Mouse (Mus musculus) telencephalon, adult 2 months (tissue): ENCODE measurements around the gene Gpr61.
A peak's percentile ranks its signal among the peaks of the same experiment; 100 is the strongest.

ENCODE experiments used
- DNase-seq: peaks from one replicate; pipeline ENCODE4 v3.0.0-alpha.2; 2011; ENCODE audit warnings: low read depth, low spot score

Gpr61 gene

DNA sequence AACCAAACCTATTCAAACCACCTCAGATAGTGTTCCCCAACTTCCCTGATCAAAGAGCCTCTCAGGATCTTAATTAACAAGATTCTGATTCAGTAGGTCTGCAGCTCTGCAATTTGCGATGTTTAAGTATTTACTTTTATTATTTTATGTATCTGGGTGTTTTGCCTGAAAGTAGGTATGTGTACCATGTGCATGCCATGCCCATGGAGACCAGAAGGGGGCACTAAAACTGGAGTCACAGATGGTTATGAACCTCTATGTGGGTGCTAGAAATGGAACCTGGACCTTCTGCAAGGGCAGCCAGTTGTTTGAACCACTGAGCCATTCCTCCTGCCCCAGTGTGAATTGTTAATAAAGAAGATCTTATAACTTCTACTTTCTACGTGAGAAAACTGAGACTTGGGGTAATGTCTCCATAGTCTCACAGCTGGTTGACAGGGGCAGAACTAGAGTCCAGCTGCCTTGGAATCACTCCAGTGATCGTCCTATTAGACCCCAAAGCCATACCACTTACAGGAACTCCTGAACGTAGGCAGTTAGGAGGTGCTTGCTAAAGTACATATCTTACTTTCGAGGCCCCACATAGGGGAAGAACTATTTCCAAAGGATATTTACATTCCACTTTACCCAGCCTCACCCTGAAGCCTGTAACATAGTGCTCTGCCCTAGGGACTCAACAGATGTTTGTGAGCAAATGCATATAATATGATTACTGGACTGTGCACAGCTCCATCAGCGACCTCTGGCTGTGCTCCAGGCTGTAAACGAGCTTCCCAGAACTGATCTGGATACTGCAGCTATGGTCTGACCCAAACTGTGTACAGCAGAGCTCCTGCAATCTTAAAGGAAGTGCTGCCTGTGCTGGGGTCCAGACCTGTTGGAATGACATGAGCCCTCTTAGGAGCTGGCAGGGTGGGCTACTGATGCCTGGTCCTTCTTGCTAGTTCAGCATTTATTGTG, 24.4 kb upstream of the Gpr61 start:
- no peak for DNase-seq

DNA sequence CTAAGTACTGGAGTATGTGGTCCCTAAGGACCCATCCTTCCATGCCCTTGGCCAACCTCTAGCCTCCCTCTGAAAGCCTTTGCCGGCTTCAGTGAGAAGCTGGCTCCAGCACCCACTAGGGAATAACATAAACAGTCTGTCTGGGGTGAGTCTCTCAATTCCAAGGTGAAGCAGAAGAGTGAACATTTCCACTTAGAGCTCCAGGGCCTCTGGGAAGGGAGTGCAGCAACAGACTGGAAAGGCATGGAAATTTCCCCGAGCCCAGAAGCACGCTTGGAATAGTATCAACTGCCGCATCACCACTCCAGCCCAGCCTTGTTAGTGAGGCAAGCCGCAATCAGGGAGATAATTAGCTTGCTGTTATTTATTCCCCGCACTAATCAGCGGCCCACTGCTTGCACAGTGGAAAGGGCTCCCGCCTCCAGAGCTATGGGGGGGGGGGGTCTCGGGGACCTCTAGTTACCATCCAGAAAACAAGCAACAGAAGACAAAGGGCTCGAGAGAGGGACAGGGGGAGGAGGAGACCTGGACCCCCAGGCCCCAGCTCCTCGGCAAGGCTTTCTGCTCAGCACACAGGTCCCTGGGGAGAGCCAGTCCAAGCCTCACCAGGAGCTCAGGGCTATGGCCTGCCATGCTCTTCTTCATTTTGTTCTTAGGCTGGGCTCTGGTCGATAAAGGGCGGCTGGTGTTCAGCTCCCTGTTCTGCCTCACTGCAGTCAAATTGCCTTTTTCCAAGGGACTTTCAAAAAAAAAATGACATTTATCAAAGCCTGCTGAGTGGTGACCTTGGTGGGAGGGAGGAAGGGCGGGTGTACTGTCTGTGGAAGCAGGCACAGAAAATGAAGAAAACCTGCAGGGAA, 20.2 kb upstream of the Gpr61 start:
- DNase-seq, result peak; percentile 89

DNA sequence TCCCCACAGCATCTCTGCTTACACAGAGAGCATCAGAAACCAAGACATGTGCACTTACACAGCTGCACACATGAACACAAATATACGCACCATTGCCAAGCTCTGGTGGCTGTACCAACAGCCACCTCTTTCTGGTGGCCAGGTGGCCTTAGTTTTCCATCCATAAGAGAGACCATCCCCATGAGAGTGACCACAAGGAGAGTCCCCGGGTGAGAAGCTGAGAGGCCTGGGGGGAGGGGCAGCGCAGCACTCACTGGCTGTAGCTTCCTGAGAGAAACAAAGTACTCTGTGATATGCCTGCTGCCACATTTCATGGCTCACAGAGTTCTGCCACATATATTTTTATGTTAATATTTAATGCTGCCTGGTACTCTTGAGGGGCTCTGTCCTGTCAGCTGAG, 14.5 kb upstream of the Gpr61 start:
- no peak for DNase-seq

DNA sequence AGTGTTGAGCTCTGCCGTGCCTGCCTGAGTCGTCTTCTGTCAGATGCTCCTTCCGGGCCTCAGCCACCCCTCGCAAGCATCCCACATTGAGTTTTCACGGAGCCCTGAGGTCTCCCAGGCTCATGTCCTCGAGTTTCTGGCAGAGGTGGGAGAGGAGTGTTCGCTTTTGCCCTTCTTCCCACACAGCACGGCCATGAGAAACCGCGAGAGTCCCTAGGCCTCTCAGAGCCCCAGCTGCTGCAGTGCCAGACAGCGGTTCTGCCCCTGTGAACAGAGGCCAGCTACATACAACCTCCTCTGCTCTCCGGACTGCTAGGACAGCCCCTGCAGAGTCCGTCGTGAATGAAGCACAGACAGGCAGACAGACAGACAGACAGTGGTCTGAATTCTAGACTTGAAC, 12.8 kb upstream of the Gpr61 start:
- no peak for DNase-seq

DNA sequence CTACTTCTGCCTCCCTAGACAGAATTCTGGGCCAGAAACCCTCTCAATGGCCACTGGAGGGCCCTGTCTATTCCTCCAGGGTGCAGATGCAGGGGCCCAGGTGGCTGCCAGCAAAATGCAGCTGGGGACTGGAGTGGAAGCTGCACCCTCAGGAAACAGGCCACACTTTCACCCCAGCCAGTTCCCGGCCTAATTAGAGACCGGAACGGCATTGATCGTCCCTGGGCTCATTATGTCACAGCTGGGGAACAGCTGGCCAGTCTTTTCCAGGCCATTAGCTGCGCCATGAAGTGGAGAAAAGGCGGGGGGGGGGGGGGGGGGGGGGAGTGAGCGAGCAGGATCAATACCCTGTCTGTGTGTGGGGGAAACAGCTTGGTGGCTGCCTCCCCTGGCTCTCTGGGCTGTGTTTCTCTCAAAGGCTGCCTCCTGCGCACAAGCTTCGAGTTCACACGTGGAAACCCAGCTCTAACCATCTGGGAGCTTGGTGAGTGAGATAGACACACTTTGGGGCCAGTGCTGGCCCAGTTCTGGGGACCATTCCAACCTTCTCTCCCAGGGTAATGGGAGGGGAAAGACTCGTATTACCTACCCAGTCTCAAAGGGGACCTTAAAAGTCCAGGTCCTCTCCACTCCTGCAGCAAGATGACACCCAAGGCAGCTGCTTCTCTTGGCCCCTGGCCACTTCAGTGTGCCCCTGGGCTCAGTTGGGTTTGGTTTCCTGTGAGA, 12.0 kb upstream of the Gpr61 start:
- no peak for DNase-seq

DNA sequence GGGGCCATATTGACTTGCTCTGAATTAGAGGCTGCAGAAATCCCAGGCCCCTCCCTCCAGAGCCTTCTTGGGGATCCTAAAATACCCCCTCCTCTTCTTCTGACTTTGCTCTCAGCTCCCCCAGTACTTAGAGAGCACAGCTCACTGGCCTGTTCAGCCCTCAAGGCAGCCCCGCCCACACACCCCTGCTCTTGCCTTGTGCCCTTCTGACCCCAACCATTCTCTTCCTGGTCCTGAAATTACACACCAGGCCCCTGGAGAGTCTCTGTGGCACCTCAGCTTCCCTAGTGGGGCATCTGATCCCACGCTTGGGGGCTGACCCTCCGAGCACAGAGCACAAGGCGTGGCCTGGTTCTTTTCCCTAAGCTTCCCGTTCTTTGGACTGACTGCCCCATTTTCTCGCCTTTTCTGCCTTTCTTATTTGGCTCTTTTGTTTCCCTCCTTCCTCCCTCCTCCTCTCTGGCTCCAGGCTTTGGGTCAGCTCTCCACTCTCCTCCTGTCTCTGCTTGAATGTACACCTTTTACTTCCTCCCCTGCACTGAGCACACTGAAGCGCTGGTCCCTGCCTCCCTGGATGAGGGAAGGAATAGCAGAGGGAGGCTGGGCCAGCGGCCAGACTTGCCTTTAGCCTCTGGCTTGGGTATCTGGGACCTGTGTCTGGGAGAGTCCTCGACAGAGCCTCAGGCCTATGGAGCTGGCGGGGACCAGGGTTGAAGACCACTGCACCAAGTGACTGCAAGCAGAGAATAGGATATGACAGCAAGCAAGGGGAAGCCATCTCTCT, 11.0 kb upstream of the Gpr61 start:
- no peak for DNase-seq

DNA sequence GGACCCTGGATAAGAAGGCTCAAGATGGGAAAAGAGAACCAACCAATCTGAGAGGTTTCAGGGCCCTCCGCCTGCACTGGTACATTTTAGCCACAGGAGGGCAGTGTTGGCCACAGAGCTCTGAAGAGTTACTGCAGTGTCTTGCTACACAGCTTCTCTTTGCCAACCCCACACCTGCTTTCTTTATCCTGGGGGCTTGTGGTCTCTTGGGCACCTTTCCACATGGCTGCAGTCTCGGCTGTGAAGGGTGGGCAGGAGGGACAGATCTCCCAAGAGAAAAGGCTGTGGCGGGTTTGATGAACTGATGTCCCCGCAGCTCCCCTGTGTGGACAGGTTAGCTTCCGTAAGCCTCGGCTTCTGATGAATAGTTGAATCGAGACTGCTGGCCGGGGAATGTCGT, 10.1 kb upstream of the Gpr61 start:
- DNase-seq, result no peak

DNA sequence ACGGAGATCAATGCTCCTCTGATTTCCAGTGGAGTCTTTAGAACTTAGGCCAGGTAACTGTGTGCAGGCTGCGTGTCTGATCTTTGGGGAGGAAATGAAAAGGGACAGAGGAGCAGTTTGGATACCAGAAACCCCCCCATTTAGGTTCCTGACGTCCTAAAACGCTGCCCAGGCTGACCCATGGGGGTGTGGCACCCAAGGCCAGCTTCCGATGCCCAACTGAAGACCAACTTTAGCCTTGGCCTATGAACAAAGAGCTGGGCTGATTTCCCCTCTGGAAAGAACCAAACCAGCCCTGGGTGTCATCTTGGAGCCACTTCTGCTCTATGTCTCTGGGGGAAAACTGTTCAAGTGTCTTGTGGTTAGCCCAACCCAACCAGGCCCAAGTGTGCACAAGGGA, 9.4 kb upstream of the Gpr61 start:
- DNase-seq, result no peak

DNA sequence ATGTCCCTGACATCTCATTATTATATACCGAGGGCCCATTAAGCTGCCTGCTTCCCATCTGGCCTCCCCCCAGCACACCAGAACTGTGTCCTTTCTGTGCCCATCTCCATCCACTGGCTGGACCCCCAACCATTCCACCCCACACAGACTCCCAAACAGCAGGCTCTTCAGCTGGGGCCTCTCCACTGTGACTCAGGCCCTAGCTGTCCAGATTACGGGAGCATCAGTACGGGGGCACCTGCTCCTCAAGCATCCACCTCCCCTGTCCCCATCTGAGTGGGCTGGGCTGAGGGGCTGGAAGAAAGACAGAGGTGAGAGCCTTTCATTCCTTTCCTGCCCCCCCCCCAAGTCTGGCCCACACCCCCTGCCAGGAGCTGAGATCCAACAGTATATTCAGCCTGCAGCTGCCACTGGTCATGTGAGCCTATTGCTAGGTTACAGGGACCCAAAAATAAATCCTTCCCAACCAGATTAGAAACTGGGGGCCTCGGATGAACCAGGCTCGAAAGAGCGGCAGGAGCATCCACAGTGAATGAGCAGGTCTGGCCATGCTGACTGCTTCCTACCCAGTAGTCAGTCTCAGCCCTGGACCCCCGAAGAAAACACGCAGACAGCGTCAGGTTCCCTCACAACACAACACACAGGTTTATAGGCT, 3.8 kb upstream of the Gpr61 start:
- DNase-seq, result peak; percentile 92

DNA sequence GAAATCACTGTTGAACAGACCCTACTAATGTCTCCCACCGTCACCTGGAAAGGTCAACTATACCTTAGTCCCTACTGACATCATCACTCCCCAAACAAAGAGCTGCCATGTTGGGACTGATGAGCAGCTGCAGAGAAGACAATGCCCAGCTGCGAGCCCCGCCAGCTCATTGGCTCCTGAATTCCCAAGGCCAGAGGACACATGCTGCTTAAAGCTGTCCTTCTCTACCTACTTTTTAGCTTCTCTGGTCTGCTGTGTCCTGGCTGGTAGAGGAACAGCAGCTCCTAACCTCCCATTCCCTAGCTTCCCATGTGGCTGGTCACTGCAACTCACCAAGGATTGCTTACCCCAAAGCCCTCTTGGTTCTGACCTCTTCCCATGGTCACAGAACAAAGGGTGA, 2.4 kb downstream of the Gpr61 start:
- no peak for DNase-seq

DNA sequence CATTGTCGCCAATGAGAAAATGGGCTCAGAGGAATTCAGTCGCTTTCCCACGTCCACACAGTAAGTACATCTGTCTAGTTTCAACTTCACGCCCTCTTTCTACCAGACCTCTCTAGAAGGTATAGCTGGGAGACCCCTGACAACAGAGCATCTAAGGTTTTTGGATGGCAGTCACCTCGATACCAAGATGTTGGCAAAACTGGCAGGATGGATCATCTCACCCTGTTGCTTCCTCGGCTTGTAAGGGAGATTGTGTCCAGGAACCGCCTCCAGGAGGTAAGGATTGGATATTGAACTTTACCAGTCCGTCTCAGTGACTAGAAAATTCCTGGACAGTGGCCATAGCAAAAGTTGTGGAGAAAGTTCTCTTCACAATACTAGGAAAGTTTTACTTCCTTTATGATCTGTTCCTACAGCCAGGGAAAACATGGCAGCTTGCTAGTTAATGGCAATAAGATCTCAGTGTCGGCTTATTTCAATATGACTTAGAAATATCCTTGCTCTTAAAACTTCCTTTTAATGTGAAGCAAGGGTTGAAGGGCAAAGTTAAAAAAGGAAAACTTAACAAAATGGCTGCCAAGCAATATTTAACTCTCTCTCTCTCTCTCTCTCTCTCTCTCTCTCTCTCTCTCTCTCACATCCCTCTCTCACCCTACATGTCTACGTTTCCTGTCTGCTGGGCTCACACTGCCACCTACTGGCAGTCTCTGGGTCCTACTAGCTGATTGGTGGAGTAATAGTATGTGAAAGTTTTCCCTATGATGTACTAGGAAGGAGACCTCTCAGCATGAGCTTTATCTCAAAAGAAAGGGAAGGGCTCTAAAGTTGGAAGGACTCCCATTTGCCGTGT, 7.1 kb downstream of the Gpr61 start:
- peak; percentile 76 for DNase-seq

DNA sequence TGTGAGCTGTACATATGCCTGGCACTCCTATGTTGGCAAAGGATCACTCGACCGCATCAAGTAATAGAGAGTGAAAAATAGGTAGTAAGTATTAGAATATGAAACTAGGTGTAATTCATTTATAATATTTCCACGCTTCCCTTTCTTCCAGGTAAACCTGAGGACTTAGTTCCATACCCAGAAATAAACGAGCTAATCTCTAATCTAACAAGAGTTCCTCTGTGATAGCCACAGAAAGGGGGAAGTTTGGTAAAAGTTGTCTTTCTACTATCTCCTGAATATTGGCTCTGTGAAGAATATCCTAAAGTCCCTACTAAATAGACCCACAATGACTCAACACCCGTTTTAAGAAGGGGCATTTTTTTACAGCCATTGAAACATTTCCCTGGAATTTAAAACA, 8.0 kb downstream of the Gpr61 start:
- no peak for DNase-seq

DNA sequence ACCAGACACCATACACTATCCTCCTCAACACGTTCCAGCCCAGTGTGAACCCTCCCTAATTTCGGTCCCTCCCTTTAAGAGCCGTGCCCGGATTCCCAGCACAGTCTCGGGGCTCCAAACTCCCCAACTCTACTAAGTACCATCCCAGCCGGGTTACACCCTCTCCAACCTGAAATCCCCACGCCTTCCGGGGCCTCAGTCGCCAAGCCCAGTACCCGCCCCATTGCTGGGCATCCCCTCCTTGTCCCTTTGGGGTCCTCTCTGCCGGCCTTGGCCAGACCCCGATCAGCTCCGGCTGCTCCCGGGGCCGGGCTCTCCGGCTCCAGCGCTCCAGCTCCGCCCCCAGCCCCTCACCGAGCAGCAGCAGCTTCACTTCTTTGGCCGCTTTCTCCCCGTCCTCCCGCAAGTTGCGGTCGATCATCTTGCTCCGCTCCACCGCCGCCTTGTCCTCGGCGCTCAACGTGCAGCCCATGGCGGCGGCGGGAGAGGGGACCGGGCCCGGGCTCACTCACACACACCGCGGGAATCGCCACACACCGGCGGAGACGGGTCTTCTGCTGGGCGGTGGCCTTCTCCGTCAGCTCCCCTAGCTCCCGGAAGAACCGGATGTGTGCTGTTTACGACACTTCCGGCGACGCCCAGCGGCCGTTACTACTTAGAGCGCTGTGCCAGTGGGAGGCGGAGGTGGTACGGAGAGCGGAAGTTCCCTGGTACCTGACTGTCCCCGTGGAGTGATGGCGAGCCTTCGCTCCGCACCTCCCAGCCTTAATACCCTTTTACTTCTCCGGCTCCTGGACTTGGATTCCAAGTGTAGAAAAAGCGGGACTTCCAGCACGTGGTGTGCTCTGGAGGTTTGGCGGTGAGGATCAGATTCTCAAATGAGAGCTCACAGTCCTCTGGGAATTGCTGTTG, 8.9 kb downstream of the Gpr61 start, which contains the start of gene Gnai3:
Gene Gnai3 (minus strand): TSS at position 613 of the 912 bp plus-strand sequence.
- peak; percentile 87 for DNase-seq

DNA sequence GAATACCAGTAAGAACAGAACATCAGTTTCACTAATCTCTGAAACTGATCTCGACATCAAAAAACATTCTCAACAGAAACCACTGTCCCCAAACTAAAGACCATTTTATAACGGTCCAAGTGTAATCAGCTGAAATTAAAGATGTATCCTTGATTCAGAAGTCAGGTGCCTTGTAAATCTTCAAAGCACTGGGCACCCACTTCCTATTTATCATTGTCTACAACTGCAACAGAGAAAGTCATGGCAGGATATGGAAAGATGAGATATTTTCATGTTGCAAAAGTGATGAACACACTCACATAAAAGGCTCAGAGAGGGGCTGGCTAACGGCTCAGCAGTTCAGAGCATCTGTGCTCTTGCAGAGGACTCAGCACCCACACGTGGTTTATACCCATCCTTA, 13.9 kb downstream of the Gpr61 start:
- DNase-seq, result no peak

DNA sequence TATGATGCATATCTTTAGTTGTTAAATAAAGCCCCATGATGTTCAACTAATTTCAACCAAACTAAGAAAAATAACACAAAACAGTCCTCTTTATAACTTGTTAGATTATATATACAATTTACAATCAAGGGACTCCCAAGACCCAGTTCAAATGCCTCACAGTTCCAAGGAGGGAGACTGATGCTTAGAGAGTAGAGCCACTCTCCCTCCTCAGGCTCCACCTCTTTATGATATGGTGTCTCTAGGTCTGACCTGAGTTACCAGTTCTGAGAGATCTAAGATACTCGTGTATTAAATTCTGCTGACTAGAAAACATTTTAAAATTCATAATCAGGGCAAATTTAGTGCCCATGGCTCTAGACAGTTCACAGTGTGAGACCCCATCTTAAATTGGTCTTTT, 15.6 kb downstream of the Gpr61 start:
- DNase-seq, result no peak

DNA sequence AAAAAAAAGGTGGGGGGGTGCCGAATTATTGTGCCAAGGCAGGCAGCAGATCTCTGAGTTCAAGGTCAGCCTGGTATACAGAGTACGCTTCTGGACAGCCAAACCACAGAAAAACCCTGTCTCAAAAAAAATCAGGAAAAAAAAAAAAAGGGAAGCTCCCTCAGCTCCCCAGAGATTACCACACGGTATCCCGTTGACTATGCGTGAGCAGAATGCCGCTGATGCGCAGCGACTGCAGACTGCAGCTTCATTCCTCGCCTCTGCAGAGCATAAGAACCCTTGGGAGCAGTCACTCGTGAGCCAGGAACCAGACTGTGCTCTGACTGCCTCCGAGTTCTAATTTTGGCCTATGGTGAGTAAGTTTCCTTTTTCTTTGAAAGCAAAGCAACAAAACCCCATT, 20.0 kb downstream of the Gpr61 start:
- DNase-seq, result peak; percentile 87

DNA sequence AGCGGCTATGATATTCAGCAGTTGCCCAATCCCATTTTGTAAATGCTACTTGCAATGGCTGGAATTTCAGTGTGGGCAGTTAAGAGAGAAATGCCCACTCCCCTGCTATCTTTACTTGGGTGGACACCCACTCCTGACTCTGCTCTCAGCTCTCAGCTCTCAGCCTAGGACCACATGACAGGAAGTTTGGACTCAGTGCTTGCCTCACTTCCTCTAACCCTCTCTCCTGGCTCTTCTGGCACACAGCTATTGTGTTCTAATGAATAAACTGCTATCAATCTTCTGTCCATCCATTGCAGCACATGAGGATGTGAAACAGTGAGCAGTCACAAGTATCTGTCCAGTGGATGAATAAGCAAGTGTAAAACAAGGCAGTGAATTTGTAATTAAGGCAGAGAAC, 22.2 kb downstream of the Gpr61 start:
- DNase-seq, result no peak

DNA sequence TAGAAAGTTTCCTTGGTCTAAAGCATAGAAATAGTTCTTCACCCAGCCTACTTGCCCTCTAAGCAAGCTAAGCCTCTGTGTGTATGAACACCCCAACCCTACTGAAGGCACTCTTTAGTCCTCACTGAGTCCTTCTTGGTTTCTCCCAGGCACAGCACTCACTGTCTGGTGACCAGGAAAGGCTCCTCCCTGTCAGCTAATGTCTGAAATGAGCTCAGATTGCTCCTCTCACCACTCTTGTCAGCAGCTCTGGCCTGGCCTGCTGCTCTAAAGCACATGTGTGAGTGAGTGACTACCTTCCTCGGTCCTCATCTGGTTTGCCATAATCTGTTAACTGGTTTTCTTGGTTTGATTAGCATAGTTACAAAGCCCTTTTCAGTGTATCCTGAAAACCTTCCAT, 22.9 kb downstream of the Gpr61 start:
- DNase-seq, result no peak

DNA sequence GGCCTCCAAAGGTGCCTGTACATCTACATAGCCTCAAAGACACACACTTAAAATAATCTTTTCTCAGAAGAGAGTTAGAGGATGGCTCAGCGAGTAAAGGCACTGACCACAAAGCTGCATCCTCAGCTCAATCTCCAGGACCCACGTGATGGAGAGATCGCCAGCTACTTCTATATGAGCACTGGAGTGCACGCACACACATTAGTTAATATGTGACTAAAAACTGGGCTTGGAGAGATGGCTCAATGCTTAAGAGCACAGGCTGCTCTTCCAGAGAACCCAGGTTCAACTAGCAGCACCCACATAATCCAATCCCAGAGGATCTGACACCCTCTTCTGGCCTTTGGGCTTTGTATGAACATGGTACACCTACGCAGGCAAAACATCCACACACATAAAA, 23.5 kb downstream of the Gpr61 start:
- DNase-seq, result no peak
